Mouse (Mus musculus) intestine, embryonic 14.5 days (tissue): ENCODE data around the gene 9530068E07Rik. TPM values are rescaled to one million over a fixed set of nuclear protein-coding genes. Genes with fewer than 3 reads are reported as not detected.

Source experiments
- ATAC-seq: fragments of 200-750 bp; cut with Nextera tagmentation; replicated peaks from 2 replicates; pipeline ENCODE4 v1.8.0; 2017; ENCODE audit warnings: low read depth, moderate number of reproducible peaks, moderate TSS enrichment, moderate library complexity; ENCODE audit not compliant: low FRiP score, low TSS enrichment
- DNase-seq: peaks from one replicate; pipeline ENCODE4 v3.0.0-alpha.2; 2018; ENCODE audit warnings: low spot score
- H3K27ac ChIP-seq: fragments of 300-500 bp; sonication (generic); 2 replicates; pipeline ENCODE4 v1.5.1; 2014; ENCODE audit warnings: low read depth, mild to moderate bottlenecking, control low read depth
- H3K27me3 ChIP-seq: fragments of 300-500 bp; sonication (generic); replicated peaks from 2 replicates; pipeline ENCODE4 v1.6.1; 2014; ENCODE audit warnings: low read length, control low read depth; ENCODE audit not compliant: control insufficient read depth, insufficient read depth
- H3K36me3 ChIP-seq: fragments of 300-500 bp; sonication (generic); 2 replicates; pipeline ENCODE4 v1.6.1; 2014; ENCODE audit warnings: low read length, control low read depth; ENCODE audit not compliant: control insufficient read depth, insufficient read depth
- H3K4me1 ChIP-seq: fragments of 300-500 bp; sonication (generic); replicated peaks from 2 replicates; pipeline ENCODE4 v1.6.1; 2014; ENCODE audit warnings: low read length, control low read depth, mixed read lengths; ENCODE audit not compliant: control insufficient read depth, insufficient read depth
- H3K4me2 ChIP-seq: fragments of 300-500 bp; sonication (generic); 2 replicates; pipeline ENCODE4 v1.6.1; 2014; ENCODE audit warnings: low read length
- H3K4me3 ChIP-seq: fragments of 300-500 bp; sonication (generic); 2 replicates; pipeline ENCODE4 v1.5.1; 2014; ENCODE audit warnings: low read depth, low read length, control low read depth, mixed read lengths
- H3K9ac ChIP-seq: fragments of 300-500 bp; sonication (generic); 2 replicates; pipeline ENCODE4 v1.6.1; 2014; ENCODE audit warnings: mild to moderate bottlenecking, low read length
- H3K9me3 ChIP-seq: fragments of 300-500 bp; sonication (generic); 2 replicates; pipeline ENCODE4 v1.6.1; 2016; ENCODE audit warnings: low read length, control low read depth; ENCODE audit not compliant: control insufficient read depth
- WGBS: fragments of 180-500 bp; shearing (Covaris S2); extraction: QIAGEN DNeasy Blood & Tissue Kit; methylation state at CpG from one replicate; pipeline ENCODE4 v1.1.7; 2014; 5-methylcytosine and 5-hydroxymethylcytosine counted together
- polyA plus RNA-seq: library from polyadenylated mRNA; unstranded; fragments of >200 nt; fragmentation: Nextera tagmentation; extraction: Ambion mirVana; gene quantifications from 2 replicates; pipeline ENCODE4 v1.2.1, GENCODE M21; 2014

Gene 9530068E07Rik
- polyA plus RNA-seq, 1 experiment from 2014 or later, result 194 TPM

DNA sequence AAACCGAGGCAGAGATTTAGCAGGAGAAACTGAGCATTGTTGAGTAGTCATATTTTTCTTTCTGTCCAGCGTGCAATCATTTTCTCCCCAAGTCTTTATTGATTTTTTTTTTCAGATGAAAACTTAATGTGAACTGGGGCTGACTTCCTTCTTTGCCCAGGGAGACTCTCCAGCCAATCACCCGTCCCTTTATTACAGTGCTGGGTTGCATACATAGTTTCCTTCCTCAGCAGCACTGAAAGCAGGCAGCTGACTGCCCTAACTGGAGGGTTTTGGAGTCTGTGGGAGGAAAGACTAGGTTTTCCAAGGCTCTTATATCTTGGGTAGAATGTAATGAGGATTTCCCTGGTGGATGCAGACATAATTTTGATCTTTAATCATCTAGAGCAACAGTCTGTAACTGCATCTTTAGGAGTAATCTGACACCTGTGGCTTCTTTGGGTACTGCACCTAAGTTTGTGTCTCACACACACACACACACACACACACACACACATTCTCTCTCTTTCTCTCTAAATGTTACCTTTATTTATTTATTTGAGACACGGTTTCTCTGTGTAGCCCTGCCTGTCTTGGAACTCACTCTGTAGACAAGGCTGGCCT lies 1.3 kb downstream of the 9530068E07Rik start:
- no peak for ATAC-seq
- H3K4me2 ChIP-seq, result peak overlapping the region; percentile 56
- WGBS, result 82% methylated on average over 4 of the region's 4 CpGs
- peak overlapping the region; percentile 78 for H3K4me3 ChIP-seq
- no peak for DNase-seq
- H3K4me1 ChIP-seq, result peaks cover 2% of the 10 kb centered on the region
- H3K27me3 ChIP-seq, result no peaks in the 10 kb centered on the region
- no peaks in the 10 kb centered on the region for H3K36me3 ChIP-seq
- H3K9me3 ChIP-seq, result no peaks in the 10 kb centered on the region
- H3K27ac ChIP-seq, result peak overlapping the region; percentile 86
- peak overlapping the region; percentile 86 for H3K9ac ChIP-seq

DNA sequence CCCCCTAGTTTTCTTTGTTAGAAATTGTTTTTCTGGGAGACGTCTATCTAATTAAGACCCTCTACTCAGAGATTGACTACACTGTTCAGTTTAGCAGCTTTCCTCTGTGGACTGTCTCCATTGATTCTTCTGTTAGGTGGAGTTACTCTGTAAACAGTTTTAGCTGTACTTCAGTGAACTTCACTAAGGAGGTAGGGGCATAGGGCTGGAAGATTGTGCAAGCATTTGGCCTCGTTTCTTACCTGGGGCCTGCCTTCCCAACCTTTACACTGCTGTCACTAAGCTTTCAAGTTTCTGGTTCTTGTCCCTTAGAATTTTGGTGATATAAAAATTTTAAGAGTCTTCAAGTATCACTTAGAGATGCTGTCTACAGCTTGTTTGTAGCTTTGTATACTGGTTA lies 5.2 kb downstream of the 9530068E07Rik start:
- Histone ChIP-seq H3K9me3 (no peaks in the 10 kb centered on the region), H3K9ac (no peak overlapping the region), H3K4me3 (no peak overlapping the region), H3K27ac (no peak overlapping the region), H3K4me1 (peaks cover 2% of the 10 kb centered on the region), H3K36me3 (peaks cover 37% of the 10 kb centered on the region), H3K27me3 (no peaks in the 10 kb centered on the region), H3K4me2 (no peak overlapping the region)
- WGBS, result 50% methylated on average over 2 of the region's 2 CpGs
- DNase-seq (no peak), ATAC-seq (no peak)

- Histone ChIP-seq H3K27ac (no peak overlapping the region), H3K9me3 (no peaks in the 10 kb centered on the region), H3K4me1 (peaks cover 2% of the 10 kb centered on the region), H3K4me3 (no peak overlapping the region), H3K27me3 (no peaks in the 10 kb centered on the region), H3K4me2 (no peak overlapping the region), H3K36me3 (peaks cover 48% of the 10 kb centered on the region), H3K9ac (no peak overlapping the region)
- 27% methylated on average over 1 of the region's 1 CpGs for WGBS
- DNase-seq (no peak), ATAC-seq (no peak)
These were observed 6.3 kb downstream of the 9530068E07Rik start for GRCm38 (mm10) chr11:52402566-52402965.

GRCm38 (mm10) chr11:52404209-52404608 lies 8.0 kb downstream of the 9530068E07Rik start:
- Histone ChIP-seq H3K9ac (no peak overlapping the region), H3K27ac (no peak overlapping the region), H3K9me3 (no peaks in the 10 kb centered on the region), H3K4me2 (no peak overlapping the region), H3K27me3 (no peaks in the 10 kb centered on the region), H3K4me1 (peaks cover 2% of the 10 kb centered on the region), H3K4me3 (no peak overlapping the region), H3K36me3 (peaks cover 63% of the 10 kb centered on the region)
- WGBS, result 87% methylated on average over 5 of the region's 5 CpGs
- no peak for ATAC-seq
- no peak for DNase-seq

GRCm38 (mm10) chr11:52405196-52405688 lies 9.0 kb downstream of the 9530068E07Rik start:
- WGBS, result 82% methylated on average over 9 of the region's 9 CpGs
- ATAC-seq (no peak), DNase-seq (no peak)
- Histone ChIP-seq H3K9ac (no peak overlapping the region), H3K36me3 (peaks cover 63% of the 10 kb centered on the region), H3K4me3 (no peak overlapping the region), H3K4me2 (no peak overlapping the region), H3K27me3 (no peaks in the 10 kb centered on the region), H3K9me3 (no peaks in the 10 kb centered on the region), H3K4me1 (peaks cover 2% of the 10 kb centered on the region), H3K27ac (no peak overlapping the region)

DNA sequence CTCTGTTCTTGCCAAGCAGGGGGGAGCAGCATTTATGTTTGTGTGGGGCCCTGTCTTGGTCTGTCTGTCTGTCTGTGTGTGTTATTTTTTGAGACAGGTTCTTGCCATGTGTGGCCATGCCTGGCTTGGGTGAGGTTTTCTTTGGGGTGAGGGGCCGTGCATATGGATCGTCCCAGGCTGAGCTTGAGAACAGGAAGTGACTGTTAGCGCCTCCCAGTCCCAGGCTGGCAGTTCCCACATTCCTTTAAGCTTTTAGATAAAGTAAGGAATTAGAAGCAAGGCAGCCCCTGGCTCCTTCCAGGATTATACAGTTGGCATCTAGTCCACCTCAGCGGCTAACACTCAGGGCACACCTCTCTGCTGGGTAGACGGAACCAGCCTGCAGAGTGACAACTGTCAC lies 13.1 kb downstream of the 9530068E07Rik start:
- no peak for DNase-seq
- H3K27ac ChIP-seq, result no peak overlapping the region
- 57% methylated on average over 5 of the region's 5 CpGs for WGBS
- H3K4me1 ChIP-seq, result no peaks in the 10 kb centered on the region
- H3K27me3 ChIP-seq, result no peaks in the 10 kb centered on the region
- no peak overlapping the region for H3K4me3 ChIP-seq
- no peak overlapping the region for H3K9ac ChIP-seq
- ATAC-seq, result no peak
- no peak overlapping the region for H3K4me2 ChIP-seq
- H3K9me3 ChIP-seq, result 0 out of 2 replicates have a peak, but pooled peaks cover 3% of the 10 kb centered on the region
- peaks cover 48% of the 10 kb centered on the region for H3K36me3 ChIP-seq

DNA sequence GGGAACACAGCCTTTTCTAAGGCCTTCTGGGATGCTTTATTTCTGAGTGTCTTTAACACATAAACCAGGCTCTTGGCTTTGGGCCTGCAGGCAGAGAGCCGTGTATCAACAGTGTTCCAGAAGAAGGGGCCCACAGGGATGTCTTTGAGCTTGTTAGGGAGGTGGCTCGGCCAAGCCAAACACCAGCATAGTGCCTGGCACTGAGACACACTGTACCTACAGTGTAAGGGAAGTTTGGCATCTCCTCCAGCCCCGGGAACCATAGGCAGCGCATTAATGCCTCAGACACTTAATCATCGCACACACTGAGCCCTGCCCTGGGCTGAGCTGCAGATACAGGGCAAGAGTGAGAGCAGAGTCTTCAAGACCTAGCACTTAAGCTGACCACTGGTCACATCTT lies 22.1 kb downstream of the 9530068E07Rik start:
- ATAC-seq (no peak; the same call in 1 of the 2 replicates), DNase-seq (no peak)
- no peaks in the 10 kb centered on the region for H3K9me3 ChIP-seq
- H3K27ac ChIP-seq, result no peak overlapping the region
- no peak overlapping the region for H3K4me3 ChIP-seq
- no peaks in the 10 kb centered on the region for H3K36me3 ChIP-seq
- no peaks in the 10 kb centered on the region for H3K27me3 ChIP-seq
- H3K9ac ChIP-seq, result no peak overlapping the region
- 67% methylated on average over 5 of the region's 5 CpGs for WGBS
- no peak overlapping the region for H3K4me2 ChIP-seq
- H3K4me1 ChIP-seq, result no peaks in the 10 kb centered on the region; the same call in 1 of the 2 replicates

DNA sequence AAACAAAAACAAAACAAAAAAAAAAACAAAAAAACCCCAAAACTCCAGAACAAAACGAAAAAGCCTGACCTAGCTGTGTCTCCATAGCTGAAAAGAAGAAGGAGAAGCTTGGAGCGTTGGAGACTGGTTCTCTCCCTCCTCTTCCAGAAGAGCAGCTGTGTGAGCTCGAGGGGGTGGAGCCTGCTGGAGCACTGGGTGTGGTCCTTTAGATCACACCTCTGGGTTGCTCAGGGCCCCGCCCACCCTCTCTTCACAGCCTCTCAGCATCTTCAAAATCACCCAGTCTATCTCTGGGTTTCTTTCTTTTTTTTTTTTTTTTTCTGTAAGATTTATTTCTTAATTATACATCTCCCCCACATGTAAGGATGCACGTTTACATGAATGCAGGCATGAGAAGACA lies 23.0 kb downstream of the 9530068E07Rik start:
- 47% methylated on average over 5 of the region's 5 CpGs for WGBS
- Histone ChIP-seq H3K4me1 (no peaks in the 10 kb centered on the region; the same call in 1 of the 2 replicates), H3K4me2 (no peak overlapping the region), H3K27me3 (no peaks in the 10 kb centered on the region), H3K36me3 (no peaks in the 10 kb centered on the region), H3K9me3 (no peaks in the 10 kb centered on the region), H3K27ac (no peak overlapping the region), H3K9ac (no peak overlapping the region), H3K4me3 (no peak overlapping the region)
- DNase-seq (no peak), ATAC-seq (no peak)

DNA sequence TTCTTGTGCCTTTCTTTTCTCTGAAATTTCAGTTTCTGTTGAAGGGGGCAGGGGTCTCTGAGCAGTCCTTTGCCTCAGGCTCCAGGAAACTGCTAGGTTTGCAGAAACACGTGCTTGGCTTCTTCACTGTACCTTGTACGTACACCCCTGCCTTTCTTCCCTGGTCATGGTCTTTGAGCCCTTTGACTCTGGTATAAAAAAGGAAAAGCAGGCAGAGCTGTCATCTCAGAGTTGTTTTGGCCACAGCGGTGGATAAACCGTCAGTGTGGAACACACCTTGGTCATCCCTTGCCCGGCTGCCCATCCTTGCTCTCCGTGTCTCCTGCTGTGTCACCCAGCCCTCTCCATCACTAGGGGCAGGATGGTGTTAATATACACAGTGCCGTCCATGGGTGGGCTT lies 23.6 kb downstream of the 9530068E07Rik start:
- Histone ChIP-seq H3K4me3 (no peak overlapping the region), H3K36me3 (no peaks in the 10 kb centered on the region), H3K4me1 (no peaks in the 10 kb centered on the region; the same call in 1 of the 2 replicates), H3K4me2 (no peak overlapping the region), H3K27me3 (no peaks in the 10 kb centered on the region), H3K9ac (no peak overlapping the region), H3K9me3 (no peaks in the 10 kb centered on the region), H3K27ac (no peak overlapping the region)
- WGBS, result 78% methylated on average over 7 of the region's 7 CpGs
- ATAC-seq (no peak), DNase-seq (no peak)
